Mouse (Mus musculus) embryonic fibroblast, embryonic 13.5 days (primary cell): ENCODE data around the gene Ihh. TPM values are rescaled to one million over a fixed set of nuclear protein-coding genes. Genes with fewer than 3 reads are reported as not detected.

Source experiments
- H3K27ac ChIP-seq: 2 replicates; pipeline ENCODE4 v1.5.1; 2012; ENCODE audit warnings: low read length, control low read depth, inconsistent platforms; ENCODE audit not compliant: insufficient read depth
- H3K4me1 ChIP-seq: 2 replicates; pipeline ENCODE4 v1.6.1; 2011; ENCODE audit warnings: low read length; ENCODE audit not compliant: control insufficient read depth, insufficient read depth
- H3K4me3 ChIP-seq: 2 replicates; pipeline ENCODE4 v1.5.1; 2011; ENCODE audit warnings: mild to moderate bottlenecking, control low read depth, low read length; ENCODE audit not compliant: insufficient read depth
- CTCF ChIP-seq: IDR thresholded peaks from 2 replicates; pipeline ENCODE4 v1.5.1; 2011; ENCODE audit warnings: mild to moderate bottlenecking, control low read depth, low read length, moderate library complexity, borderline replicate concordance; ENCODE audit not compliant: insufficient read depth
- POLR2A ChIP-seq: IDR thresholded peaks from 2 replicates; pipeline ENCODE4 v1.6.1; 2011; ENCODE audit warnings: low read depth, mild to moderate bottlenecking, control low read depth, low read length, moderate library complexity
- polyA plus RNA-seq: library from polyadenylated mRNA; stranded (reverse); fragments of >200 nt; gene quantifications from 2 replicates; pipeline ENCODE4 v1.2.4, GENCODE M21; 2011; ENCODE audit warnings: low read depth; ENCODE audit not compliant: missing spikeins, insufficient read length

Gene Ihh
- polyA plus RNA-seq, 1 experiment: not detected

DNA sequence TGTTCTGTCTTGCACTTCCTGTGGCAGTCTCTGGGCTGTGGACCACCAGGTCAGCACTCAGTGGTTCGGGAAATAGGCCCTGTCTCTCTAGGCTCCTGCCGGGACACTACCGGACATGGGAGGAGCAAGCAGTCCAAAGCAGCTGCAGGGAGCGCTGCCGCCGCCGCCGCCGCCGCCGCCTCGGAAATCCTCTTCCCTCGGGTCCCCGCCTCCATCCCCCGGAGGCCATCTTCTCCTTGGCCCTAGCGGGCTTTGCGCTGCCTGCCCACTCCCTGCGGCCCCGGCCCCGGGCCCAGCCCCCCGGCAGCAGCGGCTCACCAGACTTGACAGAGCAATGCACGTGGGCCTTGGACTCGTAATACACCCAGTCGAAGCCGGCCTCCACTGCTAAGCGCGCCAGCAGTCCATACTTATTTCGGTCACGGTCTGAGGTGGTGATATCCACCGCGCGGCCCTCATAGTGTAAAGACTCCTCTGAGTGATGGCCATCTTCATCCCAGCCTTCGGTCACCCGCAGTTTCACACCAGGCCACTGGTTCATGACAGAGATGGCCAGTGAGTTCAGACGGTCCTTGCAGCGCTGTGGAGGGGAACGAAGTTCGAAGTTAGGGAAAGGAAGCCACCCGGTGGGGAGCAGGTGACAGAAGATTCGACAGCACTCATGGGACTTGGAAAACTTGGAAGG, 3.3 kb downstream of the Ihh start:
- Histone ChIP-seq H3K4me3 (no peak overlapping the region), H3K27ac (no peak overlapping the region), H3K4me1 (no peaks in the 10 kb centered on the region)
- no peak for TF ChIP-seq CTCF
- no peak for TF ChIP-seq POLR2A

DNA sequence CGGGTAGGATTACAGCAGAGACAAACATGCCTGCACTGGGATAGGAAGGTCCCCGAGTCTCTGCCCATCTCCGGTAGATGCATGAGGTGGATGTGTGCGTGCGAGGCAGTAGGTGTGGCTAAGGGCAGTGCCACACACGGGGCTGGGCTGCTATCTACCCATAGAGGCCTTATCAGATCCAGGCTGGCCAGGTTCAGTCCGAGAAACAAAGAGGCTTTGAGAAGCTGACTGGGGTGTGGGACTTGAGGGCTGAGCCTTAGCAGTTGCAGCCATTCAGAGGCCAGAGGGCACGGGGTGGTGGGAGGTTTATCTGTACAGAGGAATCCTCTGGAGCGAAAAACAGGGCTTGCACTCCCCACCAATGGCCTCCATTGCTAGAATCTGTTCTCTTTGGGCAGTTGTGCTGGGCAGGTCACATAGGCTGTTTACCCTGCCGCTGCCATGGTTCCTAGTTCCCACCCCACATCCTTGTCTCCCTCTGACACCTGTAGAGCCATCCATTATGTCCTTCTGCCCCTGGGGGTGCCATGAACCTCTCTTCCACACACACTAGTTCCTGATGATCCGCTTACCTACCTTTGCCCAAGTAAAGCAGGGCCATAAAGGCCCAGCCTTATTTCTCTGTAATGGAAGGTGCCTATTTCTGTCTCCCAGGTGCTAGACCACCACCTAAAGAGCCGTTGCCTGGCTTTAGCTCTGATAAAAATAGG, 9.7 kb downstream of the Ihh start:
- TF ChIP-seq POLR2A: no peak
- TF ChIP-seq CTCF: no peak
- Histone ChIP-seq H3K4me3 (no peak overlapping the region), H3K27ac (no peak overlapping the region), H3K4me1 (no peaks in the 10 kb centered on the region)

GRCm38 (mm10) chr1:74939762-74940161, 11.7 kb downstream of the Ihh start:
- TF ChIP-seq POLR2A (no peak), CTCF (no peak)
- Histone ChIP-seq H3K27ac (no peak overlapping the region), H3K4me1 (no peaks in the 10 kb centered on the region), H3K4me3 (no peak overlapping the region)

DNA sequence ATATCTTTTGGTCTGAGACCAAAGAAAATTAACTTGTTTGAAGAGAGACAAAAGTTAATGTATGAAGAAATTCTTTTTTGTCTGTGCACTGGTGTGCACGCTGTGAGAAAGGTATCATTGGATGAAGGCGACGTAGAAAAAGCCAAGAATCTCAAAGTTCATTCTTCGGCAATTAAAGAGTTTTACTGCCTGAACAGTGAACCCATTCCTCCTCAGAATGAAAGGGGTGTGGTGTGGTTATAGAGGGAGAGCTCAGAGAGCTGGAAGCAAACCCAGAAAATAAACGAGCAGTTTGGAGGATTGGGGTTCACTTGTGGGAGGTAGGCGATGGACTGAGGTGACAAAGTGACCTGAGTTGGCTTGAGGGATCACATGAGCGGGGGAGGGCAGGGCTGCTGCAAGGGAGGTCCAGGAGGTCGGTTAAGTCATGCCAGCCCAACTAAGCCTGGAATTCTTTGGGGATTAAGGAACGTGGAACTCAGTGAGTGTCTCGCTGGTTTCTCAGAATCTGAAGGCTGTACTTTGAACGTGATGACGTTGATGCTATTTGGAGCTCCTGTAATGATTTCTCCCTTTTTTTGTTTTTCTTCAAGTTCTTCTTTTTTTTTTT, 15.1 kb downstream of the Ihh start:
- H3K4me3 ChIP-seq: no peak overlapping the region
- TF ChIP-seq POLR2A (no peak), CTCF (no peak)
- H3K4me1 ChIP-seq: no peaks in the 10 kb centered on the region
- H3K27ac ChIP-seq: no peak overlapping the region

DNA sequence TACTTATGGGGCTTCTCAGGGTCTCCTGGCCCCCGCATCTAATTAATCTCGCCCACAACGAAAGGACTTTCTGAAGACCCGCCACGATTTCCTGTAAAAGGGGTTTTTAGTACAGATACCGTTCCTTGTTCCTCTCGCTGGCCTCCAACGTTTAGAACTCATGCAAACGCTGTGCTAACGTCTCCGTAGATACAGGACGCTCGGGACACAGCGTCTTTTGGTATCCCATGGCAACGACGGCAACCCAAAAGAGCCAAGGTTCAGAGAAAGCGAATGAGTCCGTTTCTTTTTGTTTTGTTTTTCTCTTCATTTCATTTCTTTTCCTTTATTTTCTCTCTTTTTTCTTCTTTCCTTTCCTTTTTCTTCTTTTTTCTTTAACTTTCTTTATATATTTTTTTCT, 16.1 kb downstream of the Ihh start, which contains the start of gene Cfap65:
Gene Cfap65 (minus strand): TSS at position 198 of the 400 bp plus-strand sequence.
- TF ChIP-seq POLR2A (no peak), CTCF (no peak)
- no peak within 1 kb of the TSS for H3K27ac ChIP-seq
- no peaks in the 10 kb centered on the region for H3K4me1 ChIP-seq
- no peak within 1 kb of the TSS for H3K4me3 ChIP-seq

DNA sequence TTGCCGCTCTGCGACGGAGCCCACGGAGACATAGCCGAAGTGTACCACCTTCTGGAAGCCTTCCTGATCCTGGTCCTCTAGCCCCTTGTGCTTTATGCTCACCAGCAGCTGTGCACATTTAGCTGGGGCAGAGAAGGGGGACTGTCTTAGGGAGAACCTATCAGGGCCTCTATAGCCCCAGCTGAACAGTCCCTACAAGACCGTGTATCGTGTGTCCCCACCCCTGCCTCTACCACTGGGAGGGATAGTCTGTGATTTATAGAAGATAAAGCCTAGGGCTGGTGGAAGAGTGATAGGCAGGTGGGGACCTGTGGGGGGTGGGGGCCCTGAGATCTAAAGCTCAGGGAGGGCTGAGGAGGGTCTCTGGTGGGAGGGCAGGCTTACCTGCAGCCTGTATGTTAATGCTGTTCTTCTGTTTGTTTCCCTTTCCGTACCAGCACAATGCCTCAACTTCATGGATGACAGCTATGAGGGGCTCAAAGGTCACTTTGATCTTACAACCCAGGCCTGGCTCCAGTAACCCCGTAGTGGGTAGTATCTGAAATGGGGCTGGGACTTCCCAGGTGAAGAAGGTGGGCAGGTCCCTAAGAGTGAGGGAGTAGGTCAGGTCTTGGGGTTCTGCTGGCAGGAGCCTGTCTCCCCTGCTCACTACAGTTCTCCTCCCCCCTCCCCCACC, 23.7 kb downstream of the Ihh start:
- TF ChIP-seq CTCF: no peak
- TF ChIP-seq POLR2A: no peak
- H3K4me1 ChIP-seq: no peaks in the 10 kb centered on the region
- no peak overlapping the region for H3K27ac ChIP-seq
- H3K4me3 ChIP-seq: no peak overlapping the region

DNA sequence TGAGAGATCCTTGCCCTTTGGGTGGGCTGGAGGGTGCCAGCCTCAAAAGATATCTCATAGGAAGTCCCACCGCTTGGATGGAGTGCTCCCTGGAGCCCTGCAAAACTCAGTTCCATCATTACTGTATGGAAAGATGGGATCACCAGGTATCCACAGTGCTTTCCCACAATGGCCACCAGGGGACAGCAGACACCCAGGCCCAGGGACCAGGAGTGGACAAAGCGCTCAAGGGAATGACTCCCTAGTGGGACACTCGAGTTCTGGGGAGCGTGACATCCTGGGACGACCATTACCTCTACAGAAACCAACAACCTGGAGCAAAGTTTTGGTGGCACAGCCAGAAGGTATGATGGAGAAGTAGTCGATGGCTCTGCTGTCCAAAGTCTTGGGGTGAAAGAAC, 24.8 kb downstream of the Ihh start:
- TF ChIP-seq POLR2A (no peak), CTCF (peak; percentile 81)
- Histone ChIP-seq H3K4me3 (no peak overlapping the region), H3K4me1 (no peaks in the 10 kb centered on the region), H3K27ac (no peak overlapping the region)

- TF ChIP-seq POLR2A (no peak), CTCF (no peak)
- no peak overlapping the region for H3K4me3 ChIP-seq
- no peaks in the 10 kb centered on the region for H3K4me1 ChIP-seq
Measured at GRCm38 (mm10) chr1:74924464-74924863, 27.0 kb downstream of the Ihh start.

GRCm38 (mm10) chr1:74915706-74916105, 35.8 kb downstream of the Ihh start:
- Histone ChIP-seq H3K4me1 (no peaks in the 10 kb centered on the region), H3K27ac (no peak overlapping the region), H3K4me3 (no peak overlapping the region)
- no peak for TF ChIP-seq POLR2A
- TF ChIP-seq CTCF: no peak

More at GRCm38 (mm10) chr1:74924464-74924863, 27.0 kb downstream of the Ihh start:
- H3K27ac ChIP-seq: no peak overlapping the region

GRCm38 (mm10) chr1:74902191-74902590, 49.3 kb downstream of the Ihh start:
- Histone ChIP-seq H3K27ac (no peak overlapping the region), H3K4me1 (no peaks in the 10 kb centered on the region), H3K4me3 (no peak overlapping the region)
- TF ChIP-seq POLR2A: no peak
